ENCODE assay signal across 8 mouse cellular contexts in genomic region chr5:120536046-120536445, GRCm38 (mm10). TPM values are rescaled to one million over a fixed set of nuclear protein-coding genes. Genes with fewer than 3 reads are reported as not detected.
DNase-seq lines count a peak whose midpoint lies in the region; ATAC-seq lines count a peak whose summit lies in the region.

No protein-coding gene starts in this region.

- DNase-seq in heart, adult 11 months = peak; percentile 97
- DNase-seq in heart, postnatal 25 days (ENCODE audit: low spot score) = no peak
- no peak for DNase-seq in midbrain, embryonic 14.5 days
- peak; percentile 46 for DNase-seq in heart, postnatal 4 days
- DNase-seq in right cerebral cortex, postnatal 36 days (ENCODE audit: low spot score in 2 of 2) = peak; percentile 45 to 60
- DNase-seq in urinary bladder, postnatal 14 days (ENCODE audit: low spot score) = no peak

- H3K4me2 ChIP-seq in midbrain, embryonic 16.5 days (ENCODE audit: low read length) = no peak overlapping the region
- no peak overlapping the region for H3K4me2 ChIP-seq in midbrain, embryonic 14.5 days (ENCODE audit: low read length)

- peak overlapping the region; percentile 6; the same call in 1 of the 2 replicates for H3K27ac ChIP-seq in midbrain, embryonic 16.5 days (ENCODE audit: low read length)
- no peak overlapping the region for H3K27ac ChIP-seq in midbrain, embryonic 14.5 days (replicated peaks; ENCODE audit: low read depth, low read length)

- H3K4me3 ChIP-seq in midbrain, embryonic 16.5 days (ENCODE audit: low read depth, low read length) = no peak overlapping the region
- no peak overlapping the region for H3K4me3 ChIP-seq in midbrain, embryonic 14.5 days (replicated peaks; ENCODE audit: low read depth, low read length)

- peaks cover 3% of the 10 kb centered on the region; the same call in 1 of the 2 replicates for H3K4me1 ChIP-seq in midbrain, embryonic 16.5 days (ENCODE audit: control insufficient read depth, insufficient read depth, low read length)
- 0 out of 2 replicates have a peak, but pooled peaks cover 5% of the 10 kb centered on the region for H3K4me1 ChIP-seq in midbrain, embryonic 14.5 days (ENCODE audit: control insufficient read depth, insufficient read depth, low read length)

- no peaks in the 10 kb centered on the region for H3K27me3 ChIP-seq in midbrain, embryonic 16.5 days (ENCODE audit: control insufficient read depth, insufficient read depth, low read depth, low read length)
- no peaks in the 10 kb centered on the region for H3K27me3 ChIP-seq in midbrain, embryonic 14.5 days (ENCODE audit: control insufficient read depth, insufficient read depth, low read length)

- intact Hi-C loops in heart, postnatal 25 days (cut with DNase I) = no loop called here

- H3K9me3 ChIP-seq in midbrain, embryonic 16.5 days (replicated peaks; ENCODE audit: control insufficient read depth, low read length, poor library complexity, severe bottlenecking) = no peaks in the 10 kb centered on the region
- H3K9me3 ChIP-seq in midbrain, embryonic 14.5 days (ENCODE audit: control insufficient read depth, low read length) = no peaks in the 10 kb centered on the region

- 78% methylated on average over 13 of the region's 13 CpGs for WGBS in midbrain, embryonic 16.5 days
- WGBS in midbrain, embryonic 14.5 days = 76% methylated on average over 13 of the region's 13 CpGs

- no peak overlapping the region for H3K9ac ChIP-seq in midbrain, embryonic 16.5 days (ENCODE audit: low read depth, low read length)
- H3K9ac ChIP-seq in midbrain, embryonic 14.5 days (replicated peaks; ENCODE audit: low read length) = no peak overlapping the region

- no peaks in the 10 kb centered on the region for H3K36me3 ChIP-seq in midbrain, embryonic 16.5 days (ENCODE audit: control insufficient read depth, insufficient read depth, low read length)
- H3K36me3 ChIP-seq in midbrain, embryonic 14.5 days (ENCODE audit: control insufficient read depth, insufficient read depth, low read length) = peaks cover 15% of the 10 kb centered on the region; the same call in 1 of the 2 replicates

- ATAC-seq in midbrain, embryonic 16.5 days = no peak; the same call in 1 of the 2 replicates
- ATAC-seq in midbrain, embryonic 14.5 days (ENCODE audit: low FRiP score, low TSS enrichment) = no peak
- no peak for ATAC-seq in erythroid progenitor cell, adult 5-6 weeks (replicated peaks; ENCODE audit: low FRiP score, poor library complexity, severe bottlenecking)

RNA-seq across cellular contexts. Expression of gene Slc8b1, which starts 25.1 kb away (rescaled TPM):
- 10 to 100 TPM in 1 of 2 experiments, 1 to 10 TPM in 1; 9.3 to 12.6 TPM for total RNA-seq in heart, postnatal 25 days (2021)
- 2.0 and 2.3 TPM in 2 replicates for polyA plus RNA-seq in midbrain, embryonic 16.5 days (2015; fragmentation: Nextera tagmentation; extraction: Ambion mirVana)
- polyA plus RNA-seq in midbrain, embryonic 14.5 days (2014; fragmentation: Nextera tagmentation; extraction: Ambion mirVana) = 0.85 and 1.5 TPM in 2 replicates
- total RNA-seq in heart, postnatal 4 days (2021) = 1 to 10 TPM; 8.7 to 9.3 TPM
- 3.4 and 5.0 TPM in 2 replicates for total RNA-seq in erythroid progenitor cell, adult 5-6 weeks (2015; ENCODE audit: low replicate concordance)
- 3.0 and 6.7 TPM in 2 replicates for total RNA-seq in erythroid progenitor cell, adult 5-6 weeks (2017; ENCODE audit: low replicate concordance)

RNA-seq across cellular contexts. Expression of gene Plbd2, which starts 32.6 kb away (rescaled TPM):
- total RNA-seq in heart, postnatal 25 days (2021) = 10 to 100 TPM; 33.2 to 37.1 TPM
- 28.7 and 30.6 TPM in 2 replicates for polyA plus RNA-seq in midbrain, embryonic 16.5 days (2015; fragmentation: Nextera tagmentation; extraction: Ambion mirVana)
- 24.7 and 26.1 TPM in 2 replicates for polyA plus RNA-seq in midbrain, embryonic 14.5 days (2014; fragmentation: Nextera tagmentation; extraction: Ambion mirVana)
- total RNA-seq in heart, postnatal 4 days (2021) = 10 to 100 TPM; 38.0 to 38.3 TPM
- total RNA-seq in erythroid progenitor cell, adult 5-6 weeks (2015; ENCODE audit: low replicate concordance) = 1.1 and 2.1 TPM in 2 replicates
- total RNA-seq in erythroid progenitor cell, adult 5-6 weeks (2017; ENCODE audit: low replicate concordance) = 2.0 and 3.9 TPM in 2 replicates

RNA-seq across cellular contexts. Expression of gene Tpcn1, which starts 52.4 kb away (rescaled TPM):
- 10 to 100 TPM; 36.0 to 37.9 TPM for total RNA-seq in heart, postnatal 25 days (2021)
- polyA plus RNA-seq in midbrain, embryonic 16.5 days (2015; fragmentation: Nextera tagmentation; extraction: Ambion mirVana) = 13.1 and 13.5 TPM in 2 replicates
- polyA plus RNA-seq in midbrain, embryonic 14.5 days (2014; fragmentation: Nextera tagmentation; extraction: Ambion mirVana) = 10.4 and 12.2 TPM in 2 replicates
- total RNA-seq in heart, postnatal 4 days (2021) = 10 to 100 TPM; 31.6 to 34.2 TPM
- total RNA-seq in erythroid progenitor cell, adult 5-6 weeks (2015; ENCODE audit: low replicate concordance) = 107 and 136 TPM in 2 replicates
- 57.0 and 72.9 TPM in 2 replicates for total RNA-seq in erythroid progenitor cell, adult 5-6 weeks (2017; ENCODE audit: low replicate concordance)

RNA-seq across cellular contexts. Expression of gene Iqcd, which starts 52.8 kb away (rescaled TPM):
- total RNA-seq in heart, postnatal 25 days (2021) = not detected
- 2.0 and 2.1 TPM in 2 replicates for polyA plus RNA-seq in midbrain, embryonic 16.5 days (2015; fragmentation: Nextera tagmentation; extraction: Ambion mirVana)
- polyA plus RNA-seq in midbrain, embryonic 14.5 days (2014; fragmentation: Nextera tagmentation; extraction: Ambion mirVana) = 1.4 and 1.7 TPM in 2 replicates
- not detected for total RNA-seq in heart, postnatal 4 days (2021)
- 2.5 TPM in 1 of 2 replicates, not detected in the other for total RNA-seq in erythroid progenitor cell, adult 5-6 weeks (2015; ENCODE audit: low replicate concordance)
- 3.1 and 3.3 TPM in 2 replicates for total RNA-seq in erythroid progenitor cell, adult 5-6 weeks (2017; ENCODE audit: low replicate concordance)

RNA-seq across cellular contexts. Expression of gene Sds, which starts 59.7 kb away (rescaled TPM):
- 1 to 10 TPM; 1.2 to 1.3 TPM for total RNA-seq in heart, postnatal 25 days (2021)
- polyA plus RNA-seq in midbrain, embryonic 16.5 days (2015; fragmentation: Nextera tagmentation; extraction: Ambion mirVana) = 0.36 TPM in 1 of 2 replicates, not detected in the other
- polyA plus RNA-seq in midbrain, embryonic 14.5 days (2014; fragmentation: Nextera tagmentation; extraction: Ambion mirVana) = 0.55 TPM in 1 of 2 replicates, not detected in the other
- total RNA-seq in heart, postnatal 4 days (2021) = not detected
- total RNA-seq in erythroid progenitor cell, adult 5-6 weeks (2015; ENCODE audit: low replicate concordance) = not detected in 2 replicates
- not detected in 2 replicates for total RNA-seq in erythroid progenitor cell, adult 5-6 weeks (2017; ENCODE audit: low replicate concordance)

Comparison
In these comparisons a context has a peak if more than half of its experiments do, and no peak if none do; other contexts are left out.
1. DNase-seq: peak in heart, adult 11 months (single experiment), heart, postnatal 4 days (single experiment) and right cerebral cortex, postnatal 36 days (2 of 2); none in heart, postnatal 25 days (single experiment), midbrain, embryonic 14.5 days (single experiment) and urinary bladder, postnatal 14 days (single experiment).
2. RNA of gene Plbd2, which starts 32.6 kb away (total RNA-seq): 38.0 to 38.3 TPM in heart, postnatal 4 days and 33.2 to 37.1 TPM in heart, postnatal 25 days; 1.1 to 3.9 TPM in erythroid progenitor cell, adult 5-6 weeks; every median in the first group is over 4 times any median in the second.